Mouse (Mus musculus) thymus, adult 18-20 months (tissue): ENCODE measurements around the gene Tjp3.

ENCODE experiments used
- DNase-seq, 2 experiments: peaks; one replicate each; pipeline ENCODE4 v3.0.0; 2022; ENCODE audit warnings: mixed read lengths in 2 of 2

Tjp3 gene

DNA sequence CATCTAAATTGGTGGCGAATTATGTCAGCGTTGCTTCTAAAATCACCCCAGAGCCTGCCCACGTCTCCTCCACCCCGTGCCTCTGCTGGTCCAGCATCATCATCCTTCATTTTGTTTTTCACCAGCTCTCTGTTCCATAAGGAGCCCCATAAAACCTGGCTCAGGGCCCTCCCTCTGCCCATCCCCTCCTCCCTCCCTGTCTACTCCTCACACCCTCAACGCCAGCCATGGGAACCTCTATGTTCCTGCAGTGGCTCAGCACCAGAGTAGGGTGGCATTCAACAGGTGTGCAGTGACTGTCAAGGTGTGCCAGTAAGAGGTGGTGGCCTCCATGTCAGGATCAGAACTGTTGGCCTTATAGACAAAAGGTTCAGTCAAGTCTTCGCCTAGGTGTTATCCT lies 3.8 kb upstream of the Tjp3 start:
- no peak for DNase-seq

GRCm38 (mm10) chr10:81294442-81294841 lies 3.1 kb upstream of the Tjp3 start:
- DNase-seq = no peak

DNA sequence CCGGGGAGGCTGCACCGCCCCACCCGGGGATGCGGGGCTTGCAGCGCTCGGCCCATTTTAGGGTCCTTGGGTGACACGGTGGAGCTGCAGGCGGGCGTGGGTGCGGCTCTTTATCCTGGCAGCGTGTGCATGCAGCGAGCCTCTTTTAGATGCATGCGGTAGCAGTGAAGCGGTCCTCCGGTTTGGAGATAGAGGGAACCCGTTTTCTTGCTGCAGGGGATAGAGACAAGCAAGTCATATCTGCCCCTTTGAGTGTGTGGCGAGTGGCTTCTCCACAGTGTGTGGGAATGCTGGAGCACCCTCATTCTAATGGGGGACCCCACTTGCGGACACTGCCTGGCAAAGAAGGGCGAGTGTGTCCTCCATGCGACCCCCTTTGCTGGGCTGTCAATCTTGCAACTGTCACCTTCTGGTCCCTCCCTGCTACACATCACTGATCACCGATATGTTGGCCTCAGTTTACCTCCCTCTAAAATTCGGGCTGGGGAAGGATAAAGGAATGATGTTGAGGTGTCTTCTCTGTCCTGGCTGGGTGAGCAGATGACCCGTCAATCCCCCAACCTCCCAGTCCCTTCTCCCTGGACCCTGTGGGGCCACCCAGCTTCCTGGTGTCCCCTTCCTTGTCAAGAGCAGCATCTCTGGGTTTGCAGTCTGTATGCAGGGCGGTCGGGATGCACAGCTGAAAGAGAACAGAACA lies 2.1 kb upstream of the Tjp3 start:
- DNase-seq = peak in 1 of 2 experiments; percentile 63

DNA sequence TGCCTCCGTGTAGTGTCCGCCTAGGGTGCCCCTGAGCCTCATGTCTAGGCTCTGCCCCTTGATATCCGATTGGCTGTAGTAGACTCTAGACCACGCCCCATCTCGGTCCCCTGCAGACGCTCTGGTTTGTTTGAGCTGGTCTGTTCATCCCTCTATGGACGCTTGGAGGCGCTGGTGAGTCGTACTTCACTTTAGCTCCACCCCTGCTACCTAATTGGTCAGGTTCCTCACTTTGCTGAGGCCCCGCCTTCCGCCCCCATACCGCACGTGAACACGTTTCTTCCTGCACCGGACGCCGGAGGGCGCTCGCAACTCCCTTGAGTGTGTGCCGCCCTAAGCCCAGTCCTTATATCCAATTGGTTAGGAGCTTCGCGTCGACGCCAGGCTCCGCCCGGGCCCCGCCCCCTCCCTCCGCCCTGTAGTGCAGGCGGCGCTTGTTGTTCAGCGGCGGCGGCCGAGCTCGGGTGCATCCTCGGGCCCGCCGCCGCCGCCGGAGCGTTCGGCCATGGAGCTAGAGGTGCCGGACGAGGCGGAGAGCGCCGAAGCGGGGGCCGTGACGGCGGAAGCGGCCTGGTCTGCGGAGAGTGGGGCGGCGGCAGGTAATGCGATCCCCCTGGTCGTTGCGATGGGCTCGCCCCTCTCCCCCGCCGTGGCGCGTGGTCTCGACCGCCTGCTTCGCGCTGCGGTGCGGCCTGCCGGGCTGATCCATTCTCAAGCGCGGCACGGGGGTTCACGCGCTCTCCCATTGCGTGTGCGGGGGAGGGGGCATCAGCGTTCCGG lies 1.4 kb upstream of the Tjp3 start, which contains the start of gene Pip5k1c:
Pip5k1c (plus strand) TSS at position 410 of the 780 bp plus-strand sequence.
- peak; percentile 99 to 100 for DNase-seq

DNA sequence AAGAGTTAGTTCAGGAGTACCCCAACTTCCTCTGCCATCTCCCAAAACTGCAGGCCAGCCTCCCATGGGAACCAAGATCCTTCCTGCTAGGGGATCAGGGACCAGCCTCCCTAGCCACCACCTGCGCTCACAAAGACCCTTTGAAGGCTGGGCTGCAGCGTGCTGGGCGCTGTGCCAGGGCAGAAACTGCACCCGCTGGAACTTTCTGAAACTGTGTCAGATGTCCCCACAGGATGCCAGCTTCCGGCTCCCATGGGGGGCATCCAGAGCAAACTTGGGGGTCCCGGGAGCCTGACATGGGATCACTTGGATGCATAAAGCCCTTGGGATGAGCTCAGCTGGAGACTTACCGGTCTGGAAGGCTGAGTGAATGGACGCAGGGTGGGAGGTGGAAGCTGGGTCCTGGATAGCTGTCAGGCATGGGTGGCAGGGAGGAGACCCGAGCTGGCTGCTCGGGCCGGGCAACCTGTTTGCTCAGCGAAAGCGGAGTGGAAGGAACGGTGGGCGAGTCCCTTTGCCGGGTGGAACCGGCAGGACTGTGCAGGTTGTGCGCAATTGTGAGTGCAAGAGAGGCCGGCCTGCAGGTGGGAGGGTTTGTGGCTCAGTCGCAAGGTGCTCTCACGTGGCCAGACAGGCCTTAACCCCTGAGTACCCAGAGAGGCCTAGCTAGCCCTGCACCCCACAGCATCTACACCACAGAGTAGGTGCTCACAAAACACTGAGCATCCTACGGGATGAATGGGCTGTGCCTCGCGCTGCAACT lies 502 bp downstream of the Tjp3 start:
- peak; percentile 66 to 75 for DNase-seq

- DNase-seq = no peak
These were observed 1.6 kb downstream of the Tjp3 start for GRCm38 (mm10) chr10:81289811-81290210.

DNA sequence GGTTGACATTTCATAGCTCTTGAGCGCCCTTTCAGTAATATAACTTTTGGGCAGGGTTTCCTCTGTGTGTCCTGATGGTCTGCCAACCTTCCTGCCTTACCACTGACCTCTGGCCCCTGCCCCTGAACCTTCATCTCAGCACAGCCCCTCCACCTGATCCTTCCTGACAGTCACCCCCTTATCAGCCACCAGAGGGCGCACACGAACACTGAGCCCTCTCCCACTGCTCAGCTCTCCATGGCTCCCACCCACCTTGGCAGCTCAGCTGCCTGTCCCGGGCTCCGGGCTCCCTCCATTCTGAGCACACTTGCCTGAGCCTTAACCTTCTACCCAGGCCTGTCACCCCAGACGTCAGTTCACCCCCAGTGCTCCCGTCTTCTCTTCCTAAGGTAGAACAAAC lies 2.1 kb downstream of the Tjp3 start:
- peak in 1 of 2 experiments; percentile 63 for DNase-seq

DNA sequence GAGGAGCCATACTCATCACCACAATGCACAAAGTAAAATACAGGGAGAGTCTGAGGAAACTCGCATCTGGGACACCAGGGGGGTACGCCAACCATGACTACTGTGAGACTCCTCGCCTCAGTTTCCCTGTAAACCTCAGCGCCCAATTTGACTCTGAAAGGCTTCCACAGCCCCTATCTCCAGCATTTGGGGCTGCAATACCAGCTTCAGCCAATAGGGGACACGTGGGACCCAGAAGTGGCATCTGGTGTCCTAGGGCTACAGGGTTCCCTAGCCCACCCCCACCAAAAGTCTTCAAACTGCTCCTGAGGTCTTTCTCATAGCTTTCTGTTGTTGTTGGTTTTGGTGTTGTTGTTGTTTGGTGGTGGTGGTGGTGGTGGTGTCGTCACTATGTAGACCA lies 2.8 kb downstream of the Tjp3 start:
- DNase-seq = no peak

- no peak for DNase-seq
These were observed 3.7 kb downstream of the Tjp3 start for GRCm38 (mm10) chr10:81287513-81288157.

GRCm38 (mm10) chr10:81286586-81286985 lies 4.8 kb downstream of the Tjp3 start:
- no peak for DNase-seq

DNA sequence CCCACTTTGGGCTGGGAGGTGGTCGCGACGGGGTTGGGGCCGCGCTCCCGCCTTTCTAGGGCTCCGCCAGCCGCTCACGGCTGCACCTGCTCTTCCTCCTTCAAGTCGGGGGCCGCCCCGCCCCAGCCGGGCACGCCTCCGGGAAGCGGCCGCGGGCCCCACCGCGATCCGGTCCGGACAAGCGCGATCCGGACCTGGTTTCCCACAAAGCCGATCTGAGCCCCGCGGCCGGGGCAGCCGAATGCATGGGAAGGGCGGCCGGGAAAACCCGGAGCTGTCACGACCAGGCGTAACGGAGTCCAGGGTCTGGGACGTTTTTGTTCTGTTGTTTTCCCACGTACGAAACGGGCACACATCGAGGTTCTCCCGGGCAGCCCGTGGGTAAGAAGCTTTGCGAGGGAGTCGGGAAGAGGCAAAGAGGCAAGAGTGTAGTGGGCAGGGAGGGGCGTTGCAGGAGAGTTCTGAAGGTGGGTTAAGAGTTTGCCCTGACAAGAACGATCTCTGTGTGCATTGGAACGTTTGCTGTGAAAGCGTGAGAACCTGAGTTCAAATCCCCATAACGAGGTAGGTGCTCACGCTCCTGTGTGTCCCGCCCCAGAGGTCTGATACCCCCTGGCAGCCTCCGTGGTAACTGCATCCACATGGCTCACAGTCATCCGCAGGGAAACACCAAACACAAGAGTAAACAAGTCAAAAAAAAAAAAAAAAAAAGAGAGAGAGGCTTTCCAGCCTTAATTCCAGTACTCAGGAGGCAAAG lies 5.5 kb downstream of the Tjp3 start:
- DNase-seq = peak; percentile 87 to 89

- DNase-seq = no peak
These were observed 6.7 kb downstream of the Tjp3 start for GRCm38 (mm10) chr10:81284719-81285118.

DNA sequence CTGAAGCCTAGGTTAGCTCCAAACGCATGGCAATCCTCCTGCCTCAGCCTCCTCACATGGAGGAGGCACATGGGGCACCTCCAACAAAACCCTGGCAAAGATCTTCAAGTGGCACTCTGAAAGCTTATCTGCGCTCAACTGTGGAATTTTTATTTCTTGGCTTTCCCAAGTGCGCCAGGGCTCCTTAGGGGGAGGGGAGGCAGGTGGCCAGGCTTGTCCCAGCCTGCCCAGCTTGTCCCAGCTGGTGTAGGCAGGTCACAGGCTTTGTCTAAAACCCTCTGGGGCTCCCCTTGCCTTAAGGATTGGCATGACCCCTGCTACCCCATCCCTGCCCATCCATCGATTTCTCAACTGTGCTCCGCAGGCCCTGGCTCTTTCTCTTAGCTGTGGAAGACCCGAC lies 7.2 kb downstream of the Tjp3 start:
- no peak for DNase-seq

DNA sequence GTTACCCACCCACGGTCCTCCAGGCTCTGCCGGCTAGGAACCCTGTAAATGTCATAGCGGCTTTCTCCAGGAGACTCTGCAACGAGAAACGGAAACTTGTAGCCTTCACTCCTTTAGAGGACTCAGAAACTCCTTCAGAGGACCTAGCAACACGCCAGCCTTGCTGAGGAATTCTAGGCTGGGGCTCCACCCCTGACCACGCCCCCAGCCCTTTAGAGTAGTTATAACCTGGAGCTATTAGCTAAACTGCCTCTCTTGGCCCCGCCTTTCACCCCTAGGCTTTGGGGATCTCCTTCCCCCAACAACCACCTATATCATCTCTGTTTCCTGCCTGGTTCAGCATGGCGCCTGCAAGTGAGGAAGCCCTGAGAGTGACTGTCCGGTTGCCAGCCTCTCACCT lies 11.9 kb downstream of the Tjp3 start:
- DNase-seq = no peak

GRCm38 (mm10) chr10:81277676-81278075 lies 13.7 kb downstream of the Tjp3 start:
- DNase-seq = no peak

- no peak for DNase-seq
These were observed 17.5 kb downstream of the Tjp3 start for GRCm38 (mm10) chr10:81273842-81274241.

DNA sequence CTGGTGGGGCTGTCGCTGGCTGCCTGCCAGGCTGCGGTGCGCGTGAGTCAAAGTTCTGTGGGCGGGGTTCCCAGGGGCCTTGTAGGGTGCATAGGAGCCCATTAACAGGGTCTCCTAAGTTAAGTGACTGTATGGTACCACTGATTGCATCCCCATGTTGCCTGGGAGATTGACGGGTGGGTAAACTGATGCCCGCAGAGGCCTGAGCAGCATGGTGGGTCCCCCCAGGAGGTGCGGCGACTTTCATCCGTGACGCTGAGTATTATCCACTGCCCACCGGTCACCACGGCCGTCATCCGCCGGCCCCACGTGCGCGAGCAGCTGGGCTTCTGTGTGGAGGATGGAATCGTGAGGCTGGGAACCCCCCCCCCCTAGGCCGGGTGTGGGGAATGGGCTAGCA lies 19.0 kb downstream of the Tjp3 start:
- no peak for DNase-seq

DNA sequence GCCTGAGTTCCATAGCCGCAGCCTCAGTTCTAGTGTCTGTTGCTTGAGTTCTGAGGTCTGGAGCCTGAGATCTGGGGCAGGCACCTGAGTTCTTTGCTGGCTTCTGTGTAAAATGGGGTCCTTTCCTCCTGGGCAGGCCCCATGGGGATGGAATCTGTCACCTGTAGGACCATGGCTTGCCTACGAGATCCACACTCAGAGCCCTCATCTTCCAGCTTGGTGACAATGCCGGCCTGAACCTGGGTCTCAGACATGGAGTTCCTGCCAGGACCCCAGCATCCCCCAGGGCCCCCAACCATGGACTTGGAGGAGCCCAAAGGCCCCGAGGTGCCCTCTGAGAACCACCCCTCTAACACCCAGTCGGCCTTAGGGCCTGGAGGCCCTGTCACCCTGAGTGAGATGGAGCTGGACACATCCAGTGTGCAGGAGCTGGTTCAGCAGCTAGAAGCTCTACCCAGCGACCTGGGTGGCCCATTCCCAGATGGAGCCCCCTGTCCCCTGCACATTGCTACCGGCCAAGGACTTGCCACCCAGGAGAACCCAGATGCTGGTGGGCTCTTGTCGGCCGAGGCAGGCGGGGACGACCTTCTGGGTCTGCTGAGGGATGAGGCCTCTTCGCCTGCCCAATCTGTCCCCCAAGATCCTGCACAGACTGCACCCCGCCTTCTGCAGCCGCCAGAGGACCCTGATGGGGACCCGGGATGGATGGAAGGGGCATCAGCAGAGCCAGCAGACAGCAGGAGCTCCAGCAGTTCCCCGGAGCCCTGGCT lies 22.6 kb downstream of the Tjp3 start:
- DNase-seq = no peak

DNA sequence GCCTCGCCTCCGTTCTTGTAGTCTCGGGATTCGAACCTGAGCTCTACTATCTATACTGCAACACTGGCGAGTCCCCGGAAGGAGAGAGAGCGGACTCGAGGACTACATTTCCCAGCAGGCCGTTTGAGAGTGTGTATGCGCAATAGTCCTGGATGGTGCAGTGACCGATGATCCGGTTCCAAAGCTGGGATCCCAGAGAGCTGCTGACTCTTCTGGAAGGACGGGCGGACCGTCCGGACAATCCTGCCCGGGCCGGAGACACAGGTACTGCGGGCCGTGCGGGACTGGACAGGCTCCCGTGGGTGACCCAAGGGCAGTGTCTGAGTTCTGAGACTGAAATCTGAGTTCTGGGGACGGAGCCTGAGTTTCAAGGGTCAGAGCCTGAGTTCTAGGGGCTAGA lies 23.3 kb downstream of the Tjp3 start:
- DNase-seq = peak in 1 of 2 experiments; percentile 69

GRCm38 (mm10) chr10:81266211-81267105 lies 24.9 kb downstream of the Tjp3 start, which contains the start of the genes Mrpl54 and Apba3:
Gene Mrpl54, minus strand, starts transcription at chr10:81266934.
Gene Apba3, plus strand, starts transcription at chr10:81266960.
- peak; percentile 92 to 94 for DNase-seq
